In genomic region chr16:31598409-31598988, GRCm38 (mm10) we compare ENCODE assay signal across 8 mouse cellular contexts.
DNase-seq lines count a peak whose midpoint lies in the region; ATAC-seq and TF ChIP-seq lines count a peak whose summit lies in the region.

No protein-coding gene starts in this region.

- no peaks in the 10 kb centered on the region for H3K27me3 ChIP-seq in lung, embryonic 14.5 days (ENCODE audit: insufficient read depth, low read length)
- peaks cover 9% of the 10 kb centered on the region for H3K27me3 ChIP-seq in liver, embryonic 13.5 days

- no peaks in the 10 kb centered on the region for H3K9me3 ChIP-seq in lung, embryonic 14.5 days (ENCODE audit: low read depth, low read length)
- no peaks in the 10 kb centered on the region for H3K9me3 ChIP-seq in liver, embryonic 13.5 days (replicated peaks)

- H3K4me1 ChIP-seq in lung, embryonic 14.5 days (ENCODE audit: insufficient read depth), result no peaks in the 10 kb centered on the region
- H3K4me1 ChIP-seq in lung, adult 2 months (ENCODE audit: control insufficient read depth, insufficient read depth, low read length), result no peaks in the 10 kb centered on the region
- H3K4me1 ChIP-seq in liver, embryonic 13.5 days (replicated peaks), result peaks cover 60% of the 10 kb centered on the region

- no peak overlapping the region for H3K27ac ChIP-seq in lung, embryonic 14.5 days (ENCODE audit: low read depth)
- H3K27ac ChIP-seq in liver, embryonic 13.5 days, result peak overlapping the region; percentile 94

- peak; percentile 77; the same call in 1 of the 2 replicates for ATAC-seq in lung, embryonic 14.5 days (ENCODE audit: insufficient read depth)
- peak; percentile 70 for ATAC-seq in cerebellum, adult (ENCODE audit: insufficient number of reproducible peaks, low FRiP score, low TSS enrichment)
- peak; percentile 99 for ATAC-seq in liver, embryonic 13.5 days (ENCODE audit: low read depth)

- WGBS in lung, embryonic 14.5 days, result 81% methylated on average over 9 of the region's 9 CpGs
- WGBS in lung, adult 2 months, result 77% methylated on average over 9 of the region's 9 CpGs
- 39% methylated on average over 9 of the region's 9 CpGs for WGBS in liver, embryonic 13.5 days (ENCODE audit: insufficient replicate concordance)

- H3K9ac ChIP-seq in lung, embryonic 14.5 days, result no peak overlapping the region
- peak overlapping the region; percentile 66 for H3K9ac ChIP-seq in liver, embryonic 13.5 days

- H3K4me2 ChIP-seq in lung, embryonic 14.5 days, result no peak overlapping the region
- H3K4me2 ChIP-seq in liver, embryonic 13.5 days, result peak overlapping the region; percentile 66

- H3K4me3 ChIP-seq in lung, embryonic 14.5 days (ENCODE audit: low read depth, low read length), result no peak overlapping the region
- no peak overlapping the region for H3K4me3 ChIP-seq in lung, adult 2 months (replicated peaks; ENCODE audit: extremely low read depth, low read depth, low read length)
- peak overlapping the region; percentile 3; the same call in 1 of the 2 replicates for H3K4me3 ChIP-seq in liver, embryonic 13.5 days (replicated peaks)

- no peak for DNase-seq in lung, embryonic 14.5 days
- no peak for DNase-seq in lung, adult 2 months
- DNase-seq in gastrocnemius, adult 18-20 months (ENCODE audit: low spot score), result peak; percentile 75
- peak; percentile 93 for DNase-seq in liver, embryonic 13.5 days
- no peak for DNase-seq in B cell, adult 2 months
- DNase-seq in kidney, adult 8-10 months, result no peak
- DNase-seq in urinary bladder, postnatal 10 days (ENCODE audit: low spot score), result no peak

- H3K36me3 ChIP-seq in lung, embryonic 14.5 days (ENCODE audit: insufficient read depth), result no peaks in the 10 kb centered on the region
- no peaks in the 10 kb centered on the region for H3K36me3 ChIP-seq in liver, embryonic 13.5 days

- TF ChIP-seq POLR2A in lung, adult 2 months (IDR thresholded peaks at IDR 0.05; ENCODE audit: borderline replicate concordance, extremely low read depth, low read depth, low read length), result no peak

- TF ChIP-seq CTCF in lung, embryonic 14.5 days (IDR thresholded peaks at IDR 0.05; ENCODE audit: low read depth), result no peak
- no peak for TF ChIP-seq CTCF in lung, adult 2 months (IDR thresholded peaks at IDR 0.05; ENCODE audit: insufficient read depth, low read length)

Comparison
In these comparisons a context has a peak if more than half of its experiments do, and no peak if none do; other contexts are left out.
1. DNase-seq: peak in gastrocnemius, adult 18-20 months (single experiment) and liver, embryonic 13.5 days (single experiment); none in lung, embryonic 14.5 days (single experiment), lung, adult 2 months (single experiment), B cell, adult 2 months (0 of 2), kidney, adult 8-10 months (0 of 2) and urinary bladder, postnatal 10 days (single experiment).
2. Peak in every context shown above with its lines, with median percentiles within 50 percentile points of each other: ATAC-seq.